Mouse (Mus musculus) ES-E14 (cell line): ENCODE data around the gene Ube2g2.

Experiments used
- CHD2 ChIP-seq: IDR thresholded peaks from 2 replicates; pipeline ENCODE4 v1.6.1; 2014; ENCODE audit warnings: mild to moderate bottlenecking, low read depth, low read length, inconsistent platforms
- HCFC1 ChIP-seq: IDR thresholded peaks from 2 replicates; pipeline ENCODE4 v1.6.1; 2012; ENCODE audit warnings: low read length, inconsistent platforms, borderline replicate concordance; ENCODE audit not compliant: insufficient read depth
- MAFK ChIP-seq: IDR thresholded peaks from 2 replicates; pipeline ENCODE4 v1.6.1; 2014; ENCODE audit warnings: mild to moderate bottlenecking, low read depth, low read length, inconsistent platforms; ENCODE audit not compliant: insufficient read depth
- ZC3H11A ChIP-seq: IDR thresholded peaks from 2 replicates; pipeline ENCODE4 v1.6.1; 2012; ENCODE audit warnings: low read depth, mild to moderate bottlenecking, inconsistent platforms, low read length, borderline replicate concordance
- ZNF384 ChIP-seq: IDR thresholded peaks from 2 replicates; pipeline ENCODE4 v1.6.1; 2012; ENCODE audit warnings: low read depth, low read length, inconsistent platforms

DNA sequence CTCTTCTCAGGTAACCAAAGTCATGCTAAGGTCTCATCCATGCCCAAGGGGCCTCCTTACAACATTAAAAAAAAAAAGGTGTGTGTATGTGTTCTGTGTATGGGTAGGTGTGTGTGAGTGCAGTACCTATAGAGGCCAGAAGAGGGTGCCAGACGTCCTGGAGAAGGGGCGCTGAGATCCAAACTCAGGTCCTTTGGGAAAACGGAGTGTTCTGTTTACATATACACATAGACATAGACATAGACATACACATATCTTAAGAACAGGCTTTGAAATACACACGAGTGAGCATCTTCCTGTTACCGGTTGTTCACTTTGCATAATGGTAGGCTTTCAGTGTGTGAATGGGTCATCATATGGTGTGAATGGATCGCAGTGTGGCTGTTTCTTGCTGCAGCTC is 18.0 kb upstream of the Ube2g2 start:
- TF ChIP-seq CHD2 = no peak
- no peak for TF ChIP-seq ZNF384
- TF ChIP-seq ZC3H11A = no peak
- no peak for TF ChIP-seq HCFC1
- TF ChIP-seq MAFK = no peak
